Mouse (Mus musculus) kidney, embryonic 15.5 days (tissue): Measurements from ENCODE around the gene Wdr5b. TPM values are rescaled to one million over a fixed set of nuclear protein-coding genes. Genes with fewer than 3 reads are reported as not detected.
"Not testable (repeated sequence)": the region's sequence is repeated elsewhere in the genome, so short reads cannot be mapped to it uniquely, and the experiment has no call there.

Experiments used
- ATAC-seq: fragments of 200-750 bp; cut with Nextera tagmentation; replicated peaks from 2 replicates; pipeline ENCODE4 v1.8.0; 2017; ENCODE audit warnings: moderate TSS enrichment; ENCODE audit not compliant: low FRiP score
- H3K27ac ChIP-seq: fragments of 300-500 bp; sonication (generic); 2 replicates; pipeline ENCODE4 v1.5.1; 2015; ENCODE audit warnings: mild to moderate bottlenecking, inconsistent platforms
- H3K27me3 ChIP-seq: fragments of 300-500 bp; sonication (generic); 2 replicates; pipeline ENCODE4 v1.6.1; 2015; ENCODE audit warnings: inconsistent platforms
- H3K36me3 ChIP-seq: fragments of 300-500 bp; sonication (generic); 2 replicates; pipeline ENCODE4 v1.6.1; 2015; ENCODE audit warnings: inconsistent platforms
- H3K4me1 ChIP-seq: fragments of 300-500 bp; sonication (generic); 2 replicates; pipeline ENCODE4 v1.6.1; 2015; ENCODE audit warnings: inconsistent platforms
- H3K4me2 ChIP-seq: fragments of 300-500 bp; sonication (generic); 2 replicates; pipeline ENCODE4 v1.6.1; 2015; ENCODE audit warnings: moderate library complexity, mild to moderate bottlenecking, inconsistent platforms
- H3K4me3 ChIP-seq: fragments of 300-500 bp; sonication (generic); replicated peaks from 2 replicates; pipeline ENCODE4 v1.5.1; 2015; ENCODE audit warnings: mild to moderate bottlenecking, inconsistent platforms
- H3K9ac ChIP-seq: fragments of 300-500 bp; sonication (generic); 2 replicates; pipeline ENCODE4 v1.6.1; 2015; ENCODE audit warnings: mild to moderate bottlenecking, inconsistent platforms
- H3K9me3 ChIP-seq: fragments of 300-500 bp; sonication (generic); replicated peaks from 2 replicates; pipeline ENCODE4 v1.6.1; 2016; ENCODE audit warnings: inconsistent platforms
- WGBS: fragments of 180-500 bp; shearing (Covaris S2); methylation state at CpG from one replicate; pipeline ENCODE4 v1.1.7; 2015; ENCODE audit warnings: mixed read lengths; 5-methylcytosine and 5-hydroxymethylcytosine counted together
- polyA plus RNA-seq: library from polyadenylated mRNA; unstranded; fragments of >200 nt; fragmentation: Nextera tagmentation; extraction: Ambion mirVana; gene quantifications from 2 replicates; pipeline ENCODE4 v1.2.1, GENCODE M21; 2015

Gene Wdr5b
- polyA plus RNA-seq: 8.9 and 9.9 TPM in 2 replicates

GRCm38 (mm10) chr16:36040640-36041624 is at the start of gene Wdr5b:
Wdr5b (plus strand) TSS chr16:36041190.
- Histone ChIP-seq H3K4me1 (peaks cover 16% of the 10 kb centered on the region), H3K36me3 (peaks cover 46% of the 10 kb centered on the region), H3K27me3 (no peaks in the 10 kb centered on the region), H3K27ac (peak within 1 kb of the TSS; percentile 90), H3K9ac (peak within 1 kb of the TSS; percentile 66), H3K9me3 (no peaks in the 10 kb centered on the region), H3K4me3 (peak within 1 kb of the TSS; percentile 70), H3K4me2 (peak within 1 kb of the TSS; percentile 68)
- 2% methylated on average over 39 of the region's 39 CpGs for WGBS
- ATAC-seq: peak; percentile 98

GRCm38 (mm10) chr16:35992391-35992790 is 48.6 kb upstream of the Wdr5b start:
- 0 out of 2 replicates have a peak, but pooled peaks cover 4% of the 10 kb centered on the region for H3K36me3 ChIP-seq
- no peaks in the 10 kb centered on the region for H3K9me3 ChIP-seq
- 0 out of 2 replicates have a peak, but pooled peaks cover 2% of the 10 kb centered on the region for H3K4me1 ChIP-seq
- no peak overlapping the region for H3K27ac ChIP-seq
- no peaks in the 10 kb centered on the region for H3K27me3 ChIP-seq
- no peak for ATAC-seq
- no peak overlapping the region for H3K9ac ChIP-seq
- H3K4me3 ChIP-seq: no peak overlapping the region
- 83% methylated on average over 1 of the region's 1 CpGs for WGBS
- no peak overlapping the region for H3K4me2 ChIP-seq

- H3K4me1 ChIP-seq: no peaks in the 10 kb centered on the region
- no peak overlapping the region for H3K4me3 ChIP-seq
- WGBS: 90% methylated on average over 3 of the region's 3 CpGs
- ATAC-seq: no peak
- 0 out of 2 replicates have a peak, but pooled peaks cover 4% of the 10 kb centered on the region for H3K36me3 ChIP-seq
- H3K9ac ChIP-seq: no peak overlapping the region
- H3K4me2 ChIP-seq: no peak overlapping the region
- no peak overlapping the region for H3K27ac ChIP-seq
- H3K27me3 ChIP-seq: no peaks in the 10 kb centered on the region
- no peaks in the 10 kb centered on the region for H3K9me3 ChIP-seq
These were observed 47.7 kb upstream of the Wdr5b start for GRCm38 (mm10) chr16:35993316-35993715.

GRCm38 (mm10) chr16:35998852-35999251 is 42.1 kb upstream of the Wdr5b start:
- H3K27ac ChIP-seq, H3K27me3 ChIP-seq, H3K9me3 ChIP-seq, H3K4me1 ChIP-seq, H3K9ac ChIP-seq, ATAC-seq, H3K4me2 ChIP-seq, H3K4me3 ChIP-seq: not testable (repeated sequence)
- WGBS: 97% methylated on average over 4 of the region's 4 CpGs
- peaks cover 13% of the 10 kb centered on the region for H3K36me3 ChIP-seq

GRCm38 (mm10) chr16:36008396-36008795 is 32.6 kb upstream of the Wdr5b start:
- H3K9ac ChIP-seq: no peak overlapping the region
- no peaks in the 10 kb centered on the region for H3K9me3 ChIP-seq
- no peak overlapping the region for H3K27ac ChIP-seq
- H3K4me3 ChIP-seq: no peak overlapping the region
- H3K4me2 ChIP-seq: no peak overlapping the region
- ATAC-seq: no peak
- no peaks in the 10 kb centered on the region for H3K27me3 ChIP-seq
- peaks cover 44% of the 10 kb centered on the region for H3K36me3 ChIP-seq
- H3K4me1 ChIP-seq: no peaks in the 10 kb centered on the region
- WGBS: 94% methylated on average over 3 of the region's 3 CpGs

GRCm38 (mm10) chr16:36016335-36016734 is 24.7 kb upstream of the Wdr5b start:
- Histone ChIP-seq H3K4me2 (no peak overlapping the region), H3K27me3 (no peaks in the 10 kb centered on the region), H3K4me3 (no peak overlapping the region), H3K9ac (no peak overlapping the region), H3K9me3 (no peaks in the 10 kb centered on the region), H3K36me3 (peaks cover 57% of the 10 kb centered on the region), H3K27ac (no peak overlapping the region), H3K4me1 (no peaks in the 10 kb centered on the region)
- no peak for ATAC-seq
- 98% methylated on average over 1 of the region's 1 CpGs for WGBS

- peaks cover 70% of the 10 kb centered on the region for H3K36me3 ChIP-seq
- H3K9me3 ChIP-seq: not testable (repeated sequence)
These were observed 12.9 kb upstream of the Wdr5b start for GRCm38 (mm10) chr16:36028120-36028519.

GRCm38 (mm10) chr16:36041625-36042020 is 633 bp downstream of the Wdr5b start:
- Histone ChIP-seq H3K9ac (peak overlapping the region; percentile 66), H3K36me3 (peaks cover 51% of the 10 kb centered on the region), H3K27ac (peak overlapping the region; percentile 90), H3K4me2 (peak overlapping the region; percentile 68), H3K4me1 (peaks cover 16% of the 10 kb centered on the region), H3K4me3 (peak overlapping the region; percentile 70), H3K9me3 (no peaks in the 10 kb centered on the region), H3K27me3 (no peaks in the 10 kb centered on the region)
- no peak for ATAC-seq
- 22% methylated on average over 11 of the region's 11 CpGs for WGBS

More at GRCm38 (mm10) chr16:36028120-36028519, 12.9 kb upstream of the Wdr5b start:
- not testable (repeated sequence) for H3K4me2 ChIP-seq, H3K4me1 ChIP-seq, H3K4me3 ChIP-seq, ATAC-seq, H3K27me3 ChIP-seq, H3K27ac ChIP-seq, H3K9ac ChIP-seq
- WGBS: 92% methylated on average over 1 of the region's 2 CpGs

- peaks cover 58% of the 10 kb centered on the region for H3K36me3 ChIP-seq
- 67% methylated on average over 10 of the region's 10 CpGs for WGBS
- no peak for ATAC-seq
These were observed 2.1 kb downstream of the Wdr5b start for GRCm38 (mm10) chr16:36043073-36043472.

GRCm38 (mm10) chr16:36043964-36044363 is 3.0 kb downstream of the Wdr5b start:
- H3K4me3 ChIP-seq: no peak overlapping the region

More at GRCm38 (mm10) chr16:36043073-36043472, 2.1 kb downstream of the Wdr5b start:
- Histone ChIP-seq H3K4me1 (peaks cover 16% of the 10 kb centered on the region), H3K9ac (no peak overlapping the region), H3K4me3 (no peak overlapping the region), H3K4me2 (no peak overlapping the region), H3K27me3 (no peaks in the 10 kb centered on the region), H3K9me3 (no peaks in the 10 kb centered on the region), H3K27ac (no peak overlapping the region)

GRCm38 (mm10) chr16:36047538-36047937 is 6.5 kb downstream of the Wdr5b start:
- H3K4me3 ChIP-seq: no peak overlapping the region
- H3K9me3 ChIP-seq: no peaks in the 10 kb centered on the region
- H3K27ac ChIP-seq: no peak overlapping the region
- H3K36me3 ChIP-seq: peaks cover 99% of the 10 kb centered on the region
- H3K9ac ChIP-seq: no peak overlapping the region
- H3K4me1 ChIP-seq: peaks cover 5% of the 10 kb centered on the region
- 88% methylated on average over 4 of the region's 4 CpGs for WGBS
- no peak overlapping the region for H3K4me2 ChIP-seq
- H3K27me3 ChIP-seq: no peaks in the 10 kb centered on the region
- ATAC-seq: no peak

More at GRCm38 (mm10) chr16:36043964-36044363, 3.0 kb downstream of the Wdr5b start:
- no peaks in the 10 kb centered on the region for H3K27me3 ChIP-seq
- peaks cover 16% of the 10 kb centered on the region for H3K4me1 ChIP-seq
- no peak overlapping the region for H3K27ac ChIP-seq
- H3K4me2 ChIP-seq: no peak overlapping the region
- H3K36me3 ChIP-seq: peaks cover 67% of the 10 kb centered on the region
- no peaks in the 10 kb centered on the region for H3K9me3 ChIP-seq
- 86% methylated on average over 4 of the region's 4 CpGs for WGBS
- no peak for ATAC-seq
- no peak overlapping the region for H3K9ac ChIP-seq

GRCm38 (mm10) chr16:36051491-36051890 is 10.5 kb downstream of the Wdr5b start:
- Histone ChIP-seq H3K4me3 (no peak overlapping the region), H3K27me3 (no peaks in the 10 kb centered on the region), H3K27ac (no peak overlapping the region), H3K4me2 (no peak overlapping the region), H3K4me1 (no peaks in the 10 kb centered on the region), H3K36me3 (peaks cover 70% of the 10 kb centered on the region), H3K9me3 (no peaks in the 10 kb centered on the region), H3K9ac (no peak overlapping the region)
- whole genome bisulfite sequencing: 93% methylated on average over 6 of the region's 6 CpGs
- no peak for ATAC-seq
